Mouse (Mus musculus): Measurements from ENCODE around the gene Cadps.

Cadps gene

DNA sequence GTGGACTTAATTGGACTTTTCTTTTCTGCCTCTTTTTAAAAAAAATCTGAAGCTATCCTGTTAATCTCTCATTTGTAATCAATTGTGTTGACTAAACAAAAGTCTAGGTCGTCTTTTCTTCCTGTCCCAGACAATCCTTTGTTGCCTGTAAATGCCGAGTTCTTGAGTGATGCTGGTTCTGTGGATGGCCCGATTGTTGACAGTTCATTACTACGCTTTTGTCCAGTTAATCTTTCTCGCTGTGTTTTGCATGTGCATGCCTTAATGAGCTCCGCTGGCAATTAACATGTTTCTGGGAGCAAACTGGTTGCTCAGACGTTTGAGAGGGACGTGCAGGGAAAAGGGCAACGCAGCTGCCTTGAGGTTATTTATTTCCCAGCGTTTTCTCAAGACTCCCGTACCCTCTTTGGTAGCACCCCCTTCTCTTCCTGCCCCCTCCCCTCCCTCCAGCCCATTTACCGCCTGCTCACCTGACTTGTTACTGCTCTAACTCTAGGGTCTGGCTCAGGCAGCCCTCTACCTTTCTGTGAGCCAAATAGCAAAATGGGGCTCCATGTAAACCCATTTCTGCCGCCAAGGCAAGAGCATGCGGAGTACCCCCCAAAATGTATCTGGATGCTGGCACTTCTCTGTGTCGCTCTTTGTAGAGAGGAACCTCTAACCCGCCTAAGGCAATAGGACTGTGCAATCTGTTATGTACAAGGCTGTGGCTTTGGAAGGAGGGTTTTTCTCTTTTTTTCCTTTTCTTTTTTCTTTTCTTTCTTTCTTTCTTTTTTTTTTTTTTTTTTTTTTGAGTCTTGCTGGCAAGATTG, 484.7 kb downstream of the Cadps start:
- no peak for DNase-seq

DNA sequence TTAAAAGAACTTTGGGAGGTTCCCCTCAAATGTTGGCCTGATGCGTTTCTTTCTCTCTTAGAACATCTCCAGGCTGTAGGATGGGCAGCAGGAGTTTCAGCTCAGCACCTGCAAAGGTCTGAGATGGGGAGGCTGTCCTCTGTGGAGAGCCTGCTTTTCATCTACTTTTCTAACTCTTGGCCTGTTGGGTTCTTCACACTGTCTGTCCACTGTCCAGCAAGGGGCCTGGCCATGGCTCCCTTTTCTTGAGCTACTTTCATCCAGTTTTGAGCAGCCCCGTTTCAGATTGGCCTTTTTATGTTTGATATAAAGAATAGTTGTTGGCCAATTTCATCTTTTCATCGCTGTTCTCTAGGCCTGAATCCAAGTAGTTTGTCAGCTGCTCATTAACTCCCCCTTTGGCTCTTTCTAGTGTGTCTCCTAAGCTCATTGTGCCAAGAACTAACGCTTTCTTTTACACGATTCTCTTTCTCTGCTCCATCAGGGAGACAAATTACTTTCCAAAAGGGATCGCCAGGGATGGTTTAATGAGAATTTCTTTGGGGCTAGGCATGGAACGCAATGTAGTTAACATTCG, 485.4 kb downstream of the Cadps start:
- DNase-seq = no peak

- no peak for DNase-seq
Measured at GRCm38 (mm10) chr14:12334925-12335324, 488.0 kb downstream of the Cadps start.

GRCm38 (mm10) chr14:12333622-12334021, 489.3 kb downstream of the Cadps start:
- DNase-seq = no peak
